Mouse (Mus musculus) T-helper 2 cell (primary cell): ENCODE results near the gene Snd1.

ENCODE experiments used
- in situ Hi-C: fragments of 300-600 bp; cut with MboI, MseI; formaldehyde crosslinking; loops from one replicate; pipeline ENCODE4 v1.15.1; 2025; ENCODE audit warnings: high pct_unique_total_duplicates

Snd1 gene

DNA sequence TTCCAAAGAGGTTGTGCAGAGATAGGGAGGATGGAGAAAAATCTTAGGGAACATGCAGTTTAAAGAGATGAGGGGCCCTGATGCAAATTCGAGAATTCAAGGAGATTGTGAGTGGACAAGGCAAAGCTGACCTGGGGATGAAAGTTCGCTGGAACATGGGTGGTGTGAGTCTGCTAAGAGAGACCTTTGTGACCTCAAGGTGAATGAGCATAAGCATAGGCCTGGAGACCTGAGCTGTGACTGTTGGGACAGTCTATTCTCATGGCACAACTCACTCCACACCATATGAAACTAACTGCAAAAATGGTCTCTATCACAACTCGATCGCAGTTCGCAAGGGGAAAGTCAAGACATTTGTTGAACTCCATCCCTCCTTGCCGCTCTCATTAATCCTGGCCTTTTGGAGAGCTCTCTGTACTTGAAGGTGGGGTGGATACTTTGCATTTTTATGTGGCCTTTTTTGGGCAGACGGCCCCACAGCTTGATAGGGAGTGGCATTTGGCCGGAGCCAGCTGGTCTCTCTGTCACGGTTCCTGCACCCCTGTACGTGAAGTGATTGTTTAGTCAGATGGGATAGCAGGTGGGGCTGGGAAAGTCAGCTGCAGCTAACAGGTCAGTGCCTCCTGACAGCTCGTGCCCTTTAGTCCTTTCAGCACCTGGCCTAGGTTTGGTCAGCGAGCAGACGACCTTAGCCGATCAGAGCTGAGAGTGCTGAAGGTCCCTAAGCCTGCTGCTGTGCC lies 273.2 kb downstream of the Snd1 start:
- in situ Hi-C loops: no loop called here

DNA sequence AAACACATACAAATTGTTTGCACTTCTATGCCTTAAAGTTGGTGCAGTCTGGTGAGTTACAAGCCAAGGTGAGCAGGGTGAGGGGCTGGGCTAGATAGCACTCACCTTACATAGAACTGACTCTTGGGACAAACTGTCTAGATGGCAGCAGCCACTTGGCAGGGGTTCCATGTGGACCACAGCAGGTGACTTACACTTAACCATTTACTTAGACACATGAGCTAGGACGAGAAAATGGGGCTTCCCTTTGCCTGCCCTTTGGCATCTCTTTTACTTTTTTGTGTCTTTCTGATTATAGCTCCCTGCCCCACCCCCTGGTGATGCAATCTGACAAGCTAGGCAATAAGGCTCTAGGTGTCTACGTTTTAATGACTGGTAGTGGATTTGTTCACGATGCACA lies 274.3 kb downstream of the Snd1 start:
- in situ Hi-C loops: no loop called here

DNA sequence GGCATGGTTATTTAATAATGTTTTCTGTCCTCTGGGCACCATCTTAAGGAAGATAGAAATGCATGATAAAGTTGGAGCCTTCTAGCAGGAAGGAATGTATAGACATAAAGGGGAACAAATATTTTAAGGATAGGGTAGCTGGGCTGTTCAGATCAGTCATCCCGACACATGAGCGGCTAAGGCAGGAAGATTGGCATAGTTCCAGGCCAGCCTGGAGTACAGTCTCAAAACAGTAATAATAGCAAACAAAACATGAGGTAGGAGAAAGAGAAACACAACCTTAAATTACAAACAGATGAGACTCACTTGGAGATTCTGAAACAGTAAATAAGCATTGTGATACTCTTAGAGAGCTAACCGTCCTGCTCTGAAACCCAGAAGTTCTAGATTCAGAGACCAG lies 276.2 kb downstream of the Snd1 start:
- in situ Hi-C loops: no loop called here

DNA sequence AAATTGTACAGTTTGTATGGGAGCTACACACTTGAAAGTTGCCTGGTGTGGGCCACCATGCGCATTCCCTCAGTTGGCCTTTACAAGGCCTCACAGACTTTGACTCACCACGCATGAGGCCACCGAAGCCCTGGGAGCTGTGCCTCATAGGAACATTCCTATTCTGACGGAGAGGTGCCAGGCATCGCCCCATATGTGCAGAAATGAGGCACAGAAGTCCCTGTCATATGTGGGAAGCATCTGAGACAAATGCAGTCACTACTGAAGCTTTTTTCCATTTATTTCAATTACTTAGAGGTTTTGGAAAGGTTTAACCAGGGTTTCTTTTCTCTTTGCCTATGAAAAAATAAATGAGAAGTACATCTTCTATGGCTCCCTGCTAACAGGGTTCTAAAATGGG lies 278.3 kb downstream of the Snd1 start:
- in situ Hi-C loops: no loop called here

DNA sequence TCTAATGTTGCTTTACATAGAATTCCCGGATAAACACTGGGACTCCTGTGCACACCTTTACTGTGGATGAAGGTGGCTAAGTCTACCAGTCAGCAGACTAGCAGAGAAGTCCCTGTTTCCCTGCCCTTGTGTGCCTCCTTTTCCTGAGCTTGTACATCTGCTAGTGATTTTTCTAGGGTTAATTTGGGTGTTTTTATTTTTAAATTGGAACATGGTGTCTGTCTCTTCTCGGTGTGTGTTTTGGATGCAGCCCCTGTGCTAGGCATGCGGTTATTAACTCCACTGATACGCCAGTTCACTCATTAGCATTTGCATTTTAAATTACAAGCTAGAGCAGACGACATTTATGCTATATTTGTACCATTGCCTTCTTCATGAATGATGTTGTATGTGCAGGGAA lies 278.7 kb downstream of the Snd1 start:
- in situ Hi-C loops: no loop called here

DNA sequence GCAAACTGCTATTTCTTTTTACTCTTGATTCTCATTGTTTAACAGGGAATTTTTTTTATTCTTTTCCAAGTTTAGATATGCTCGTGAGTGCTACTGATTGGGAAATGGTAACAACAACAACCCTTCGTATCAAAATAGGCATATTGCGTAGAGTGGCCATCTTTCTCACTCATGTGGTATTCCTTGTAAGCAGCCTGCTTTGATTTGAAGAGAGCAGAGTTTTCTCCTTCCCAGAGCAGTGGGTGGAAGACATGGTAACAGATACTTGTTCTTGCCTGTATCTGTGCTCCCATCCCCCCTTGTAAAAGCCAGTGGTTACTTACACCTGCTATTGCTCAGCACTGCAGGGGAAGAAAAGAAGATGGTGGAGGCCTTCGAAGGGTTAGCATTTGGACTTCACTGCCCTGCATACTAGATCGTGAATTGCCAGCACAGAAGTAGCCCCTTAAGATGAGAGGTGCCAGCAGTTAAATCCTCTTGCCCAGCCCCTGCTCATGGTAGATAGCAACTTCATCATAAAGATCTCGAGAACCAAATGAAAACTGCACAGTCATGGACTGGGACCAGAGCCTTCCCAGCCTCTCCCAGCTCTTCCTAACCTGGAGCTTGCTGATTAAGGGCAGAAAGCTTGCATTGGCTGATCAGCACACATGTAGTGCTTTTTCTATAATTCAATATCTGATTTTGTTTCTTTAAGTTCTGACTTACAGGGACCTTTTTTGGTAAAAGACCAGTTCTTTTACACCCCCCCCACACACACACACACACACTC lies 279.4 kb downstream of the Snd1 start:
- in situ Hi-C loops: no loop called here

DNA sequence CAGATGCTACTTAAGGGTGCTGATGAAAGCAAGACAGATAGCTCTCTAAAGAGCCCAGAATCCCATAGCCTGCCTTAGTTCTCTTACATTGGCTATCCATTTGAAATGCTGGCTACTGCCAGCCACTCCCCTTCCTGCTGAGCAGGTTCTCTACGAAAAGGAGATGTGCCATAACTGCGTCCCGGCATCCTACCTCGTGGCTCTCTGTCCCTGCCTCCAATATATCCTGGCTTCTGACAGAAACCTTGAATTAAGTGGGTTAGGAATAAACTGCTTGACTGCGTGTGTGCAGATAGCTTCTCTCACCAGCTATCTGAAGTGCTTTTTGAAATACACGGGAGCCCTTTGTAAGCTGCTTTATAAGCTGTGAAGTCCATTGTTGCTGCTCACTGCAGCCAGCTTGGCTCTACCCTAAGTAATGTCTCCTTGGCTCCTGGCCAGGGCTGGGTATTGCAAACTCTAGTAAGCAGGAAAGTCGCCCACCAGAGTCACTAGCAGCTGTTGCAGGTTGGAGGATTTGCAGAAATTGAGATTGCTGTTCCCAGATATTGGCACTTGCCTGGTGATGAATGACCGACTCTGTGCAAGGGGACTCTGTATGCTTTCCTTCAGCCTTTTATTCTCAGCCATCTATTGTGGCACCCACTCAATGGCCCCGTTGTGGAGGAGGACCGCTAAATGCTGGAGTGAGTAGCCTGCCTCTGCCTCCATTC lies 281.5 kb downstream of the Snd1 start:
- in situ Hi-C loops: no loop called here

DNA sequence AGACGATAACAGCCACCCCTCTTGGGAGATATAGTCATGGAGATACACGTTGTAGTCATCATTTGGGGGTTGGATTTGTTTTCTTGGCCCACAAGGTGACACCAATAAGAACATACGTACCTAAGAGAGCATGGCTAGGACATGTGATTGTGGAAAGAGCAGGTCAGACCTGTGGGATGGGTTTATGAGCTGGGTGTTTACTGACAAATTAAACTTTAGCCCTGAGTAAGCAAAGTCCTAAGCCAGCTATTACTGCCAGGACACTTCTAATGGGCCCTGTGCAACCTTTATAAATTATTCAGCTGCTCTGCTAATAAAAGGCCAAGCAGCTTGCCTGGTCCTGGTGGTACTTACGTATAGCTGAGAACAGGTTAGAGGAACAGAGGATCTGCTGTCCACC lies 283.4 kb downstream of the Snd1 start:
- in situ Hi-C loops: no loop called here

DNA sequence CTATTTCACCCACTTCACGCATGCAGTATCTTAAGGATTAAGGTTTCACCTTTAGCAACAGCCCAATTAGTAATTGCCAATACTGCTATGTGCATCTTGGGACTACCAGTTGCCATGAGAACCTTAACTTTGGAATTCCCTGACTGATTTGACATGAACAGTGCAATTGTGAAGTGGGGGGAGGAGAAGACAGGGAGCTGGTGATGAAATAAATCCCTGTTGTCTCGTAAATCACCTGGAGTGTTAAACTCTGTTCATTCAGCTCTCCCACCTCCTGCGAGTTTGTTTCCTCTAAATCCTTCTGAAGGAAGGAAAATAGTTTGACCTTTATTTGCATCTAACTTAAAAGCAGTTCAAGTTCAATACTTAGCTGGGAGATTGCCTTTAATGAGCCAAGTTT lies 286.8 kb downstream of the Snd1 start:
- in situ Hi-C loops: no loop called here

DNA sequence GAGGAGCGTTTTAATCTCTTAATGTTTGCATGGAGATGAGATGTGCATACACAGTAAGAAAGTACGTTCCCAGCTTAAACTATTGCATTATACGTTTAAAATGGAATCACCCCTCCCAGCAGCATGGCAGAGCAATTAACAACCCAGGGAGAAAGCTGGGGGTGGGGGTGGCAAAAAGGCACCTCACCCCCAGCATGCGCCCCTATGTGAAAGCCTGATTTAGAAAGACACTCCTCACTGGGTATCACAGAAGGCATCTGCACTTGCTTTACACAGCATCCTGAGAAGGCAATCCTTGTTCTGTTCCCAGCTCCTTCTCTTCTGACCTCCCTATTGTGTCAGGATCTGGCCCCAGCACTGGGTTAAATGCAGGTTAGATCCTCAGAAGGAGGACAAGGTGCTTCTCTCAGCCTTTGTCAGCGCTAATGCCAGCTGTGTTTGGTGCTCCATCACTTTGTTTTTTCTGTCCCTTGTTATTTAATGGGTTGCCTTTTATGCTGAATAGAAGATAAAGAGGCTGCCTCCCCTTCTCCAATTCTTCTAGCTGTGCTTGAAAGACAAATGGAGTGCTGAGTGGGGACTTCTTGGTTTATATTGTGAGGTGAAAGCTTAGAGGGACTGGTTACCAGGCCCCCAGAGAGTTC lies 287.3 kb downstream of the Snd1 start:
- in situ Hi-C loops: no loop called here

DNA sequence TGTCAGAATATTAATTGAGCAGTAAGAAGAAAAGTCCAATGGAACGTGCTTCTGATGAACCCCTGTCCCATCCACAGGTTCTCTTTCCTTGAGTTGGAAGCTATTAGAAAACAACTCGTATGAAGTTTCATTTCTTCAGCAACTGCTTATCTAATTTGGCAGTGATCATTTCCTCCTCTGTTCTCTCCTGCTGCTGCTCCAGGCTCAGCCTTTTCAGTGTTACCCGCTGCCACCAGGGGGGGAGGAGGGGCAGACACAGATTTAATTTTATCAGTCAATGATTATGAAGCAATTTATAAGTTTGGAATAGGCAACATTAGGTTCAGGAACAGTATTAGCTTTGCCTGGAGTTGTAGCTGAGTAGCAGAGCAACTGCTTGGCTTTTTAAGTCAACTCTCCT lies 291.7 kb downstream of the Snd1 start:
- in situ Hi-C loops: no loop called here

DNA sequence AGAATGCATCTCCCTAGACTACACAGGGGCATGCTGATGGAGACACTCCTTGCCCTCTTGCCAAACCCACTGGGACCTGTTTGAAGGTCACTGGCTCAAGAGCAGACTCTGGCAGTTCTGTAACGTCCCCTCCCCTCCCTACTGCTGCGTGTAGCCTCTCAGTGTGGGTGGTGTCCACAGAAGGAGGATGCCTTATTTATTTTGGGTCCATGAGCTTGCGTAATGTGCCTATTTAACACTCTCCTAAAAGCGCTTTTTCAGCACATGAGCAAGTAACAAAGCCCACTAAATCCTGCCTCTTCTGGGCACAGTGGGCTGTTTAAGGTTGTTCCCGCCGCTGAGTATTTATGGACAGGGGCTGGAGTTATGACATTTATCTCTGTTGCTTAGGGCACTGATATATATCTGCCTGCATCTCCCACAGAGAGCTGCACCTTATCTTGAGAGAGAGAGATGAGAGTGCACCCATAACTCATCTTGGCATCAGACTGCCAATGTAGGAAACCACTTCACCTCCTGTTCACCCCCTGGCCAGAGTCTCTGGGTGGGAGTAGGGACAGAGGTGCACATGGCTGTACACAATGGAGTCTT lies 293.0 kb downstream of the Snd1 start:
- in situ Hi-C loops: no loop called here

DNA sequence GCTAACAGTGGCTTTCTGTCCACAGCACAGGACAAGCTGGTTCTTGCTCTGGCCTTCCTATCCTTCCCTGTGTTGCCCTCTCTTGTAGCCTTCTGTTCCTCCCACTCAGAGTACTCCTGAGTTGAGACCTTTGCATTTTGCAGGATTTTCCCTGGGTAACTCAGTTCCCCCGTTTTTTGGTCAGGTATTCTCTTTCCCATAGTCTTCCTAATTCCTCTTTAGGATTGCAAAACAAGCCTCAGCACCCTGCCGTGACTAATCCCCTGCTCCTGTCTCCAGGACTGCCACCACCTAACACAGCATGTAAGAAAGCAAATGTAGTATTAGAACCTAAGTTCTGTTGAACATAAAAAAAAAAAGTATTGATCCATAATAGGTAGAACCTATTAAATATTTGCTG lies 296.4 kb downstream of the Snd1 start:
- in situ Hi-C loops: no loop called here

DNA sequence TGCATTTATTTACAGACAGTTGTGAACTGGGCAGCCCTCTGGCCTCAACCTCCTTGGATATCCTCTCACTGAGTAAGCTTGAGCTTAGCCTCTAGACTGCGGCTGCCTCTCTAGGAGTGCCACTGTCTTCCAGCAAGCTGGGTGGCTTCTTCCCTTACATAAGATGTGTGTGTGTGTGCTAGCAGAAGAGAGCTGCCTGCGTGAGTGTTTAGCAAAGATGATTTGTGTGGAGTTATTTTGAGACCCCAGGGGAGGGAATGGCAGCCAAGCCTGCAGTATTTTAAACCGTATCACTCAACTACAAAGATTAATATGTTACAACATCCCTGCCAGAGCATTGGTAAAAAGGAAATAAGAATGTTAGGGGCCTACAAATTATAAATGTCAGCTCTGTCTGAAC lies 306.8 kb downstream of the Snd1 start:
- in situ Hi-C loops: no loop called here

DNA sequence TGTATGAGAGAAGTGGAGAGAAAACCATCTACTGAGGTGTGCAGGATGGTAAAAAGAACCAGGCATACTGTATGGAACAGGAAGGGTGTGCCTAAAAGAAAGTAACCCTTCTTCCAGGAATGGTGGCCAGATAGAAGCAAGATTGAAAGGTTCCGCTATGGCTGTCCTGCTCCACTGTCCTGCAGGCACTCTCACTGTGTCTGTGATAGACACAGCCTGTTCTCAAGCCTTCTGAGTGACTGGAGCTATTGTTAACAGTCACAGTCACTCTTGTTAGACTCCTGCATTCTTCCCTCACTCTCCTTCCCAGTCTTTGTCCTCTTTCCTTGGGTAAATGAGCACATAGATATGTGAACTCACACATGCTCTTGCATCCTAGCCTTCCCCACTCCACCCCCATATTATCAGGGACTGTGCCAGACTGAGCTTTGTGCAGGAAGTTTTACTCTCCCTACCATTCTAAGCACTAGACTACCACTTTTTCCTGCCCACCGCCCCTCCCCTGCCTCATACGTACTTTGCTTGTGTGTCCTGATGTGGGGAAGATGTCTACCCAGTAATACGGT lies 308.2 kb downstream of the Snd1 start:
- in situ Hi-C loops: no loop called here

DNA sequence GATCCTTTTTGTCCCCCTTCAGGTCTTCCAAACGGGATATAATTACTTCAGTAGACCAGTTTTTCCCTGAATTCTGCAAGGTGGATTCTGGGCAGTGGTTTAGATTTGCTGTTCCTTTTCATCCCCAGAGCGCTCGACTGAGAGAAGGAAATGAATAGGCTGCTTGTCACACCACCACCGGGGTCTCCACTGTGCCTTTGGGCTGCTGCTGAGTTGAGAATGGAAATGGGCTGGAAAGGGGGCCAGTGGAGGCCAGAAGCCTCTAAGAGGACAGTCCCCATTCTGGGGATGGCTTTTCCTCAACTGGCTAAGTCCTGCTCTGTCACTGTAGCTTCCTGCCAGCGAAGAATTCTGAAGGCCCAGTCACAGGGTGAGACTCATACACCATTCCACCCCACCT lies 309.0 kb downstream of the Snd1 start:
- in situ Hi-C loops: no loop called here

DNA sequence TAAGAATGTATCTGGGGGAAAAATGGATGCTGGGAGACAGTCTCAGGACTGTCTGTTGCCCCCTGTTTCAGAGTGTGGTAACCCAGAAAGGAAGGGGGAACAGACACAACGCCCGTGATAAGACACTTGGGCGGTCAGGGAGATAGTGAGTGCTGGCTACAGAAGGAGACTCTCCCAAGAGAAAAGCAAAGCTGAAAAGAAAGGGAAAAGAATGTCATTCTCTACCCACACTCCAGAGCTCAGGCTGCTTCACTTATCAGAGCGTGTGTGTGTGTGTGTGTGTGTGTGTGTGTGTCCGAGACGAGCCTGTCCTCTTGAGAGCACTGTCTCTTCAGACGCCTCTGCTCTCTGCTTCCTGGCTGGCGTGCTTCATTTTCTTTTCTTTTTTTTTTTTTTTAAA lies 310.8 kb downstream of the Snd1 start:
- in situ Hi-C loops: no loop called here

DNA sequence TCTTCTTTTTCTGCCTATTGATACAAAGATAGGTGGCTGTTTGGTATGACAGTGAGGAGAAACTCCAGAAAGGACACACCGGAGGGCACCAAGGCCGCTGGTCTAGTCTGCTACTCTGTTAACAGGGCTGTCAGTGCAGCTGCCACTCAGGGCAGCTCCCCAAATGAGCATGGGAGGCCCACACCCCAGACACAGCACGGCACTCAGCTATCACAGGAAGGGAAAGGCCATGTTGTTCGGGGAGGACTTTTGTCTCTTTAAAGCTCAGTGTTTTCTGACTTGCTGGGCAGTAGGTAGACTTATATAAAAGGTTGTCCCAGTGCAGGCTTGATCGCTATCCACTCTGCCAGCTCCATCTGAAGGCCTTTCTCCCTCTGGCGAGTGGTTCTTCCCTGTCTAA lies 312.2 kb downstream of the Snd1 start:
- in situ Hi-C loops: no loop called here

DNA sequence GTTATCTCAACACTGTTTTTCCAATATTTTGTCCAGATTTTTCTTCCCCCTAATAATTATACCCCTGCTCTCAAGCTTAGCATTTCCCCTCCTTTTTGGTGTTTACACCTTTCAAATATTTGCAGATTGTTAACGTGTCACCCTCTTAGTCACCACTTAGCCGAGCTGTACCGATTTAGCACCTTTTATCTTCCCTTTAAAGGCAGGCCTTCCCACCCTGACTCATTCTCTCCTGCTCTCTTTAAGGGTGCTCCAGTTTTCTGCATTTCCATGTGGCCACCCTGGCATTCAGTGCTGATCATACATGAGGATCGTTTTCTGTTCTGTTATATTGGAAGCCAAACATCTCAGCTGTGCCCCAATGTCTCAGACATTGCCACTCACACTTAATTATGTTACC lies 314.7 kb downstream of the Snd1 start:
- in situ Hi-C loops: no loop called here

DNA sequence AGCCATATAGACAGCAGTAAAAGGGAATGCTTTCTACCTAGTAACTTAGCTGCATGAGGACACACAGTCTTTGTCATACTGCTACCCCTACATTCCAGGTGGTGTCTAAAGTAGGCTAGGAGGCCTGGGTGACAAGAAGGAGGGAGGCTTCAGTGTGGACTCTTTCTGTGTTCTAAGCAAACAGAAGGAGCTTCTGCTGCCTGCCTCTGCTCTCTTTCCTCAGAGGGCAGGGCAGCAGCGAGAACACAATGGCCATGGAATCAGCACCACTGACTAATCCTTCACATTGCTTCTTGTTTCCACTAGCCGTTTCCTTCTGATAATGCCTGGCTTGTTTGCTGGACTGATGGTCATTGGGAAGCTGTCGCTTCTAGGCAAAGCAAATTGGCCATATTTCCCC lies 316.2 kb downstream of the Snd1 start:
- in situ Hi-C loops: no loop called here

DNA sequence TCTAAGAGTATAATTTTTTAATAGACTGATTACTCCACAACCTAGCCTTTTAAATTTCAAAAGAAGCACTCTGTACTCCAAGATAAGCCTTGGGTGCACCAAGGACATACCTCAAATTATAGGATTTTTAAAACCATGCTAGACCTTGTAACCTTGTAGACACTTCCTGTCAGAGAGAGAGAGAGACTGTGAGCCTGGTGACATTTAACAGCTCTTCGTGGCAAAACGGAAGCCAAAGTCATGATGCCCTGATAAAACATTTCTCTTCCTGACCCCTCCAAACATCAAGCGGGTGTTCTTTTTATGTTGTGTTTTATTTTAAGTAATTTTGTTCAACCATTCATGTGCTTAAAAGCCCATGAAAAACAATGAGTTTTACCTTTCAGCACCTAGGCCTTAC lies 316.9 kb downstream of the Snd1 start:
- in situ Hi-C loops: no loop called here

DNA sequence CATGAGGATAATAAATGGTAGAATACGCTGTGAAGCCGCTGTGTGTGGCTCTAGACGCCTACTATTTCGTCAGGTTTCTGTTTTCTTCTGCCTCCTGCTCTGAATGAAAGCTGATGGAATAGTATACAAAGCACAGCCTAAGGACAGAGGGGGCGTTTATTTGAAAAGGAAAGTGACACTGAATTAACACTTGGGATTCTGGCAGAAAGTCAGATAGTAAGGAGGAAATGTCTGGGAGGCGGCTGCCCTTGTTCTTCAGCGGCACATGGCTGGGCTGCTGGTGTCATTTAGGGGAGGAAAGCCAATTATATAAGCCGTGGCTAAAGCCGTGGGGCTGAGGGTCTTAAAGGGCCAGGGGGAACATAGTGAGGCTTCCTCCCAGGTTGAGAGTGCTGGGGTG lies 320.4 kb downstream of the Snd1 start:
- in situ Hi-C loops: no loop called here
